Mouse (Mus musculus) thymus, postnatal 25 days (tissue): Measurements from ENCODE around the gene Nfia.
A peak's percentile ranks its signal among the peaks of the same experiment; 100 is the strongest.

Experiments
- DNase-seq: peaks from one replicate; pipeline ENCODE4 v3.0.0; 2022

Nfia gene

GRCm38 (mm10) chr4:97767025-97767424 lies 5.5 kb upstream of the Nfia start:
- DNase-seq, result no peak

- DNase-seq, result no peak
These were observed 5.0 kb upstream of the Nfia start for GRCm38 (mm10) chr4:97767516-97767915.

GRCm38 (mm10) chr4:97769861-97770260 lies 2.7 kb upstream of the Nfia start:
- no peak for DNase-seq

- no peak for DNase-seq
These were observed 1.1 kb upstream of the Nfia start for GRCm38 (mm10) chr4:97771426-97771825.

GRCm38 (mm10) chr4:97772084-97772484 lies 450 bp upstream of the Nfia start:
- DNase-seq, result peak; percentile 95

GRCm38 (mm10) chr4:97773110-97773593 lies 618 bp downstream of the Nfia start:
- peak; percentile 88 for DNase-seq

- DNase-seq, result no peak
These were observed 1.3 kb downstream of the Nfia start for GRCm38 (mm10) chr4:97773791-97774190.

GRCm38 (mm10) chr4:97774446-97774950 lies 2.0 kb downstream of the Nfia start:
- DNase-seq, result no peak

GRCm38 (mm10) chr4:97775059-97775458 lies 2.5 kb downstream of the Nfia start:
- DNase-seq, result peak; percentile 34

GRCm38 (mm10) chr4:97775494-97776265 lies 3.1 kb downstream of the Nfia start:
- DNase-seq, result no peak

GRCm38 (mm10) chr4:97776388-97777080 lies 4.0 kb downstream of the Nfia start:
- DNase-seq, result no peak

- peak; percentile 46 for DNase-seq
These were observed 4.7 kb downstream of the Nfia start for GRCm38 (mm10) chr4:97777081-97777705.

GRCm38 (mm10) chr4:97777706-97778176 lies 5.2 kb downstream of the Nfia start, which contains the start of gene E130114P18Rik:
Gene E130114P18Rik (minus strand): TSS chr4:97778078.
- peak; percentile 26 for DNase-seq

- DNase-seq, result no peak
These were observed 5.9 kb downstream of the Nfia start for GRCm38 (mm10) chr4:97778211-97779002.

GRCm38 (mm10) chr4:97779003-97779930 lies 6.7 kb downstream of the Nfia start:
- no peak for DNase-seq

GRCm38 (mm10) chr4:97780024-97780423 lies 7.5 kb downstream of the Nfia start:
- DNase-seq, result no peak

- DNase-seq, result no peak
These were observed 8.3 kb downstream of the Nfia start for GRCm38 (mm10) chr4:97780666-97781435.

- DNase-seq, result no peak
These were observed 9.5 kb downstream of the Nfia start for GRCm38 (mm10) chr4:97782069-97782468.

GRCm38 (mm10) chr4:97782497-97782896 lies 10.0 kb downstream of the Nfia start:
- DNase-seq, result no peak
